Mouse (Mus musculus) bone marrow, adult 2 months (tissue): Measurements from ENCODE around the gene Svip. TPM values are rescaled to one million over a fixed set of nuclear protein-coding genes. Genes with fewer than 3 reads are reported as not detected.

Experiments
- H3K27ac ChIP-seq: fragments of 200-500 bp; 2 replicates; pipeline ENCODE4 v1.5.1; 2012; ENCODE audit warnings: low read depth, mild to moderate bottlenecking, control low read depth, inconsistent platforms, low read length; ENCODE audit not compliant: control insufficient read depth, poor library complexity, insufficient read depth
- H3K4me1 ChIP-seq: fragments of 200-500 bp; 2 replicates; pipeline ENCODE4 v1.6.1; 2011; ENCODE audit warnings: low read length; ENCODE audit not compliant: control insufficient read depth, insufficient read depth
- H3K4me3 ChIP-seq: fragments of 200-500 bp; replicated peaks from 2 replicates; pipeline ENCODE3; 2011; ENCODE audit warnings: mild to moderate bottlenecking, low read depth, low read length, control low read depth; ENCODE audit not compliant: control insufficient read depth
- POLR2A ChIP-seq: fragments of 200-500 bp; IDR thresholded peaks from 2 replicates; pipeline ENCODE4 v1.6.1; 2011; ENCODE audit warnings: low read depth, mild to moderate bottlenecking, control low read depth, low read length, borderline replicate concordance; ENCODE audit not compliant: control insufficient read depth
- WGBS: fragments of 180-500 bp; shearing (Covaris S2); methylation state at CpG from one replicate; pipeline ENCODE4 v1.1.7; 2018; 5-methylcytosine and 5-hydroxymethylcytosine counted together
- polyA plus RNA-seq: library from polyadenylated mRNA; stranded (reverse); fragments of >200 nt; gene quantifications from 2 replicates; pipeline ENCODE4 v1.2.4, GENCODE M21; 2011; ENCODE audit warnings: low replicate concordance; ENCODE audit not compliant: missing spikeins, insufficient read depth, insufficient read length

The Svip gene
- polyA plus RNA-seq, 1 experiment: 43.9 TPM

DNA sequence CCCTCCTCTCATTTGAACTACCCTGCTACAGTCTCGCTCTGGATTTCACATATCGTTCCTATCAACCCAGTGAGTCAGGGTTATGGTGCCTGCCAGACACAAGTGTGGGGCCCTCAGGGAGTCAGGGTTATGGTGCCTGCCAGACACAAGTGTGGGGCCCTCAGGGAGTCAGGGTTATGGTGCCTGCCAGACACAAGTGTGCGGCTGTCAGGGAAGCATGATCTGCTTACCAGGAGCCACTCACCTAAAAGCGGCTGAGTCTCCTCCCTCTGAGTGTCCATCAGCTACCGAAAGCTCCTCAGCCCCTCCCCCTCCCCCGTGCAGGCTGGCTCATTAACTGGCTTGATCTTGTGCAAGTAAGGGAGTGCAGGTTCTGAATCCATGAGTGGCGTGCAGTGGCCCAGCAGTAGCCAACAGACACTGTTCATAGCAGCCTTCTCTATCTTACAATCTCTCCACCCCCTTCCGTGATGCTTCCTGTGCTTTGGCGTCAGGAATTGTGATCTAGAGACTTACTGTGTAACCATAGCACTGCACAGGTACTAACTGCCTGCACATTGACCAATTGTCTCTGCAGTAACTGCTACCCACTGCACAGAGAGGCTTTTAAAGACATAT lies 50.3 kb downstream of the Svip start:
- 60% methylated on average over 9 of the region's 9 CpGs for WGBS
- no peak for TF ChIP-seq POLR2A

More for the DNA sequence above, 50.3 kb downstream of the Svip start:
- no peak overlapping the region for H3K4me3 ChIP-seq
- no peak overlapping the region for H3K27ac ChIP-seq
- no peaks in the 10 kb centered on the region for H3K4me1 ChIP-seq

Other genes with a start within 250 kb of the Svip start
- gene Gas2, start 144.0 kb downstream of the Svip start, polyA plus RNA-seq: 3.2 and 5.4 TPM in 2 replicates
- 1.9 and 3.9 TPM in 2 replicates for gene Fancf, start 143.8 kb downstream of the Svip start, polyA plus RNA-seq
- gene 1700015G11Rik, start 9.7 kb upstream of the Svip start, polyA plus RNA-seq: not detected in 2 replicates